Mouse (Mus musculus) megakaryocyte, embryonic 14.5 days (primary cell): ENCODE measurements at regions not wholly inside any gene's neighbourhood (a gene's known extent, or its start where the extent isn't known, plus 50 kb on each side); places are given as distances from the start of the nearest gene placed in this dataset.

Experiments used
- FLI1 ChIP-seq: IDR thresholded peaks from 2 replicates; pipeline ENCODE4 v1.6.1; 2012; ENCODE audit warnings: low read length, inconsistent platforms, mixed read lengths
- GATA1 ChIP-seq: IDR thresholded peaks from 3 replicates; pipeline ENCODE4 v1.6.1; 2012; ENCODE audit warnings: mixed read lengths, low read length, inconsistent platforms, borderline replicate concordance

- TF ChIP-seq GATA1 (no peak), FLI1 (no peak)
These were observed 53.2 kb upstream of the Slc22a23 start for GRCm38 (mm10) chr13:34398061-34398787.
